Mouse (Mus musculus): ENCODE measurements around the gene Ppfibp2.

DNA sequence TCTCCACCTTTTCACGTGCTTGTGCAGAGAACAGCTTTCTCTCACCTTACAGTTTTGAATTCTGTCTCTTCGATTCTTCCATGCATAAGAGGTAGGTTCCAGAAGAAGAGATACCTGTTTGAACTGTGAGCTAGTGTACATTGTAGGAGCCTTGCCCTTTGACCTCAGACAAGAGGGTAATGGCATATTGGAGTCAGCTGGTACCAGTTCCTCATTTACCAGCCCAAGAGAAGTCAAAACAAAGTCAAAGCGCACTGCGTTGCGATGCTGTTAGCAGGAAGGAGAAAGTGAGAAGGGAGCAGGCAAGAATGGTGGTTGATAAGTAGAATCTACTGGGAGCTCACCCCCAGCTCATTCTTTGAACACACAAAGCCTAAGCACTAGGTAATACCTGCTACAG lies 73.5 kb downstream of the Ppfibp2 start:
- no peak for TF ChIP-seq POLR2A (IDR thresholded peaks at IDR 0.05; ENCODE audit: borderline replicate concordance, extremely low read depth, low read depth, low read length)
- no peak for TF ChIP-seq CTCF (IDR thresholded peaks at IDR 0.05; ENCODE audit: insufficient read depth, low read length)
